Mouse (Mus musculus): Measurements from ENCODE around the gene Adamts9. TPM values are rescaled to one million over a fixed set of nuclear protein-coding genes. Genes with fewer than 3 reads are reported as not detected.

The Adamts9 gene
- polyA plus RNA-seq, 1 experiment from 2014 or later: 11.2 TPM

DNA sequence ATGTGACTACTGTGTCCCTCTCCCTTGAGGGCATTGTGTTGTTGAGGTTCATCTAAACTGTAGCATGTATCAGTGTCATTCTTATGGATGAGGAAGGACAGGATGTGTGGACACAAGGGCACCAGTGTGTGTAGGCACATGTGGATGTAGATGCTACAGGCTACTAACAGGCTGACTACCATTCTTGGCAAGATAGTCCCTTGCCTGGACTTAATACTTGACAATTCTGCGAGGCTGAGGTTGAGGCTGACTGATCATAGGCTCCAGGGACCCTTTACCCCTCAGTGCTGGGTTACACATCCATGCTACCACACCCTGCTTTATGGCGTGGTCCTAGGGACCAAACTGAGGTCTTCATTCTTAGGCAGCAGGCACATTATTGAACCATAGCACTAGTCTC, 16.1 kb upstream of the Adamts9 start:
- Histone ChIP-seq H3K4me1 (no peaks in the 10 kb centered on the region), H3K27ac (no peak overlapping the region), H3K9ac (no peak overlapping the region), H3K36me3 (no peaks in the 10 kb centered on the region), H3K27me3 (no peaks in the 10 kb centered on the region), H3K4me2 (no peak overlapping the region), H3K4me3 (no peak overlapping the region), H3K9me3 (no peaks in the 10 kb centered on the region)
- WGBS: 76% methylated on average over 2 of the region's 2 CpGs
- ATAC-seq (ENCODE audit: borderline replicate concordance, extremely low read depth, low FRiP score, low TSS enrichment): no peak

DNA sequence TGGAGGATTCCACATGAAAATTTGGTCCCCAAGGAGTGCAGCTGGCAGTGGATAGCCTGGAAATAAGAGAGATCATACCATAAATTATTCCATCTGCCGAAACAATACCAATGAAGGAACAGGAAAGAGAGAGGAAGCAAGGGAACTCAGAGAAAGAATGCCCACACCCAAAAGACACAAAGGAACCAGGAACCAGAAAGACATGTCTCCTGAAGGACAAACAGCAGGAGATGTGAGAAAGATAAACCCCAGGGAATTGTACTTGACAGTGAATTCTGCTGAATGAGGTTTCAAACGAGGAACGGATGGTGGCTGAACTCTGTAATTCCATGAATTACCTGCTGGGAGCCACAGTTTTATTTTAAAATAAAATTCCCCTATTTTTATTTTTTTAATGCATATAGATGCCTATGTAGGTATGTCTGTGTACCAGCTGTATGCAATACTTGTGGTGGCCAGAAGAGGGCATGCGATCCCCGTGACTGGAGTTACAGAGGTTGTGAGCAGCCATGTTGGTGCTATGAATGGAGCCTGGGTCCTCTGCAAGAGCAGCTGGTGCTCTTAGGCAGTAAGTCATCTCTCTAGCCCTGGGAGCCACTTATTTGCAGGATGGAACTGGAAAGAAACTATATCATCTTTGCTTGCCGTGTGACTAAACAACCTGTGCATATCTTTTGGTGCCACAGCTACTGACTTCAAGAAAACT, 4.2 kb upstream of the Adamts9 start:
- H3K27me3 ChIP-seq: no peaks in the 10 kb centered on the region
- whole genome bisulfite sequencing: 88% methylated on average over 6 of the region's 6 CpGs
- H3K9ac ChIP-seq: no peak overlapping the region
- ATAC-seq (ENCODE audit: borderline replicate concordance, extremely low read depth, low FRiP score, low TSS enrichment): no peak
- no peak overlapping the region for H3K27ac ChIP-seq
- peaks cover 9% of the 10 kb centered on the region for H3K4me1 ChIP-seq
- no peaks in the 10 kb centered on the region for H3K9me3 ChIP-seq
- H3K36me3 ChIP-seq: no peaks in the 10 kb centered on the region
- no peak overlapping the region for H3K4me2 ChIP-seq
- no peak overlapping the region for H3K4me3 ChIP-seq

DNA sequence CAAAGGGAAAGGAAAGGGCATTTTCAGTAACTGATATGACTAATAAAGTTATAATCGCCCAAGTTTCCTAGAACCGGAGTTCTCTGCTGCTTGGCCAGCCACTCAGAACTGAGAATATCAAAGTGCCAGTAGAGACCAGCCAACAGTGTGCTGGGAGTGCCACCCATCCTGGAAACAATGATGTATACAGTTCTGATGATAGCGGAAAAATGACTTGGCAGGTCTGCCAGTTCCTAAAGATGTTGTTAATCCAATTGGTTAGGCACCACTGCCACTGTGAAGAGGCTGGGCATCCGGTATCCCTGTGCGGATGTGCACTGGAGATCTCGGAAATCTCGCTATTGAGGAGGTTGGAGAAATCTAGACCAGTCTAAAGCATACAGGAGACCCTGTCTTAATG, 1.4 kb upstream of the Adamts9 start:
- ATAC-seq (ENCODE audit: borderline replicate concordance, extremely low read depth, low FRiP score, low TSS enrichment): no peak
- Histone ChIP-seq H3K27ac (no peak overlapping the region), H3K4me2 (0 out of 2 replicates have a peak overlapping the region, but pooled peaks have one; percentile 89)

DNA sequence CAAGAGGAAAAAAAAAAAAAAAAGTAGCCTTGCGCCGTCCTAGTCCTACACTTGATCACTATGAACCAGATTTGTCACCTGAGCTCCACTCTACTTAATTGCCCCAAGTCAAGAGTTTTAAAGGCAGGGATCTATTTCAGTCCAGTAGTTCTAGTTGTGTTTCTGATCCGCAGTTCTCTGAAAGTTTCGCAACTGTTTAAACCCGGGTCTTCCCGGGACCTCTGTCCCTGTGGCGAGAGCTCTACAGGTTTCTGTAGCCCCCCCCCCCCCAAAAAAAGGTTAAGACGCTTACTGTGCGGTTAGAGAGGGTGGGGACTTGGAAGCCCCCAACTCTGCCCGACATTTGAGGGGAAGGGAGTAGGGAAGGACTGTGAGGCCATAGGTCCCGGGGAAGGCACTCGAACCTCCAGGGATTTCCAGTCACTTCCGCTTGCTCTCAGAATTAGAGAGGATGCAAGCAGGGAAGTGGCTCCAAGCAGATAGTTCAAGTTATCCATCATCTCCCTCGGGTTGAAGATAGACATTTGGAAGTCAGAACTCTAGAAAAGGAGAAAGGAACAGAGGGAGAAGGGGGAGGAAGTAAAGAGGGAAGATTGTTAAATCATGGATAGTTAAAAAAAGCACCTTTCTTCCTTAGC, 875 bp upstream of the Adamts9 start:
- Histone ChIP-seq H3K4me1 (peaks cover 15% of the 10 kb centered on the region), H3K27ac (peak overlapping the region; percentile 97), H3K36me3 (no peaks in the 10 kb centered on the region), H3K4me2 (peak overlapping the region; percentile 89), H3K9ac (peak overlapping the region; percentile 90), H3K9me3 (no peaks in the 10 kb centered on the region), H3K4me3 (peak overlapping the region; percentile 73), H3K27me3 (no peaks in the 10 kb centered on the region)
- ATAC-seq (ENCODE audit: borderline replicate concordance, extremely low read depth, low FRiP score, low TSS enrichment): no peak
- WGBS: 8% methylated on average over 14 of the region's 14 CpGs

More for the DNA sequence above, 1.4 kb upstream of the Adamts9 start:
- WGBS: 56% methylated on average over 7 of the region's 7 CpGs
- H3K4me1 ChIP-seq: peaks cover 11% of the 10 kb centered on the region
- H3K9me3 ChIP-seq: no peaks in the 10 kb centered on the region
- H3K36me3 ChIP-seq: no peaks in the 10 kb centered on the region
- no peaks in the 10 kb centered on the region for H3K27me3 ChIP-seq
- H3K4me3 ChIP-seq: no peak overlapping the region
- H3K9ac ChIP-seq: no peak overlapping the region

DNA sequence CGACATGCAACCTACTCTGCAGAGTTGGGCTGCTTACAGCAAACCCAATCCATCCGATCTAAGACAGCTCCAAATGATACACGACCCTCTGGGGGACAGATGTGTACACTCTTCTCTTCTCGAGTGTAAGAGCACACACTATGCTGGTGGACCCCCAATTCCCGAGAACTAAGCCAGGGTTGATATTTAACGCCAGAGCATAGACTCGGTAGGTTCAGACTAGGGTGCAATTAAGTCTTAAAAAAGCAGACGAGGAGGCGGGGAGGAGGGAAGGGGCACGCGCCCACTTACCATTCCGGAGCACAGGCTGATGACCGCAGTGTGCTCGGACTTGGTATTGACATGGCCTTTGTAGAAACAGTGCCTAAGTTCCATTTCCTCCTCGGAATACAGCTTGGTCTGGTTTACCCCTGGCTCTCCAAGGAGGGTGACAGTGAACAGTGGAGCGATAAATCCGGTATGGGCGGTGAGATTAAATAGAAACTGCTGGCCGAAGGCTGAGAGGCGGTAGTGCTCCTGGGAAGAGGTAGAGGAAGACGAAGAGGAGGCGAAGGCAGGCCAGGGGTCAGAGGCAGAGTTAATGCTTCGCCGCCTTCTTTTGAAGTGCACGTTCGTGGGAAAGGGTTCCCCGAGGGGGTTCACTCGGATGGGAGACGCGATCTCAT, 1.4 kb downstream of the Adamts9 start:
- peaks cover 22% of the 10 kb centered on the region for H3K4me1 ChIP-seq
- WGBS: under 1% methylated on average over 30 of the region's 30 CpGs
- H3K4me2 ChIP-seq: peak overlapping the region; percentile 89
- H3K27ac ChIP-seq: peak overlapping the region; percentile 97
- ATAC-seq (ENCODE audit: borderline replicate concordance, extremely low read depth, low FRiP score, low TSS enrichment): no peak
- no peaks in the 10 kb centered on the region for H3K9me3 ChIP-seq
- H3K9ac ChIP-seq: peak overlapping the region; percentile 90
- peak overlapping the region; percentile 73 for H3K4me3 ChIP-seq
- H3K27me3 ChIP-seq: no peaks in the 10 kb centered on the region
- peaks cover 8% of the 10 kb centered on the region for H3K36me3 ChIP-seq

DNA sequence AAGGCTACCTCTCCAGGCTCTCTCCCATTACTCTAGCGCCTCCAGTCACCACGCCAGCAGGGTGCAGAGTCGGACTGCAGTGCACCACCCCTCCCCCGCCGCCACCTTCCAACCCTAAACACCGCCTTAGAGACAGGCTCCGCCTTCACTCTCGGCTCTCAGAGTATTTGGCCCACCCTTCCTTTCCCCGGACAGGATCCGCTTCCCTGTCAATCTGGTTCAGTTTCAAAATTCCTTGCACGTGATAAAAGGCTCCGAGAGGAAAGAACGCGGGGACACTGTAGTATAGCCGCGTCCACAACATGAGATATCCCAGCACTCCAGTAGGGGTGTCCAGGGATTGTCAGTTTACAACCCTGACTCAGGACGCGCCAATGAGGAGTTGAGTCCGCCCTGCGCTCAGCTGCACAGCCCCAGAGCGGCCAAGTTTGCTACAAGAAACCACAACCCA, 2.0 kb downstream of the Adamts9 start:
- WGBS: under 1% methylated on average over 21 of the region's 21 CpGs
- peak; percentile 87 for ATAC-seq (ENCODE audit: borderline replicate concordance, extremely low read depth, low FRiP score, low TSS enrichment)

DNA sequence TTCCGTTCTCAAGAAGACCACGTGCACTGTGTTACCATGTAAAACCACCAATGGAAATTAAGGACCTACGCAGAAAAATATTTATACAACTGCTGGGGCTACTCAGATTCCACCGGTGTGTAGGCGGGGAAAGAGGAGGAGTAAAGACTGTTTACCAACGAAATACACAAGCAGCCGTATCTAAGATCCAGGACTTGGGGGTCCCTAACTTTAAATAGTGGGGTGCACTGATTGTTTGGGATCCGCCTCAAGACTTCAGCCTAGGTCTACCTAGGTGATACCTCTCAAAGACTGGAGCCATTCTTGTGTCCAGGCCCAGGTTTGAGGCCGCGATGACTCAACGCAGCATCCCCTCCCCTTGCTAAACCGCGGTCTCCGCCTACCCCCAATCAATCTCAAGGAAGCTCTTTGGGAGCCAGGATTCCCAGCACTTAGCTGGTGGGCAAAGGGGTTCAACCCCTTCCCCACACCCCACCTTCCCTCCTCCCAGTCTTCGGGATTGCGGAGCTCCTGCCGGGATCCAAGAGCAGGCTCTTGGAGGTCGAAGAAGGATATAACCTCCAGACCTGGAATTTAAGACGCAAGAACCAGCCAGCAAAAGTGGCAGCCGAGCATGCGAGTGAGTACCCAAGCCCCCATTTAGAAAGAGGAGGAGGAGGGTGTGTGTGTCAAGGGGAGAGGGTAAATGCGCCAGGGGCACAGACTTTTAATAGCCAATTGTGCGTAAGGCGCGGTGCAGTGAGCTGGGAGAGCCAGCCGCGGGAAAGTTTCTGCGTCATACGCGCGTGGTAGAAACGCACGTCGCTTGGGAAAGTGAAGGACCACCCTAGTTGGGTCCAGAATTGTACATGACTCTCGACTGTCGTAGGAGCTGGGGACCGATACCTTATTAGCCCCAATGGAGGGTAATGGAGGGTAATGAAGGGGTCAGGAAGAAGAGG, 2.8 kb downstream of the Adamts9 start:
- no peaks in the 10 kb centered on the region for H3K9me3 ChIP-seq
- ATAC-seq (ENCODE audit: borderline replicate concordance, extremely low read depth, low FRiP score, low TSS enrichment): 0 out of 2 replicates have a peak, but pooled peaks have one; percentile 4
- H3K9ac ChIP-seq: peak overlapping the region; percentile 55
- H3K4me1 ChIP-seq: peaks cover 22% of the 10 kb centered on the region
- H3K27me3 ChIP-seq: no peaks in the 10 kb centered on the region
- peaks cover 20% of the 10 kb centered on the region for H3K36me3 ChIP-seq
- peak overlapping the region; percentile 97 for H3K27ac ChIP-seq
- WGBS: 1% methylated on average over 37 of the region's 37 CpGs
- peak overlapping the region; percentile 73 for H3K4me3 ChIP-seq
- peak overlapping the region; percentile 89 for H3K4me2 ChIP-seq

More for the DNA sequence above, 2.0 kb downstream of the Adamts9 start:
- no peaks in the 10 kb centered on the region for H3K27me3 ChIP-seq
- H3K4me1 ChIP-seq: peaks cover 22% of the 10 kb centered on the region
- H3K9me3 ChIP-seq: no peaks in the 10 kb centered on the region
- peak overlapping the region; percentile 73 for H3K4me3 ChIP-seq
- peak overlapping the region; percentile 90 for H3K9ac ChIP-seq
- H3K36me3 ChIP-seq: peaks cover 14% of the 10 kb centered on the region
- peak overlapping the region; percentile 97 for H3K27ac ChIP-seq
- peak overlapping the region; percentile 89 for H3K4me2 ChIP-seq

DNA sequence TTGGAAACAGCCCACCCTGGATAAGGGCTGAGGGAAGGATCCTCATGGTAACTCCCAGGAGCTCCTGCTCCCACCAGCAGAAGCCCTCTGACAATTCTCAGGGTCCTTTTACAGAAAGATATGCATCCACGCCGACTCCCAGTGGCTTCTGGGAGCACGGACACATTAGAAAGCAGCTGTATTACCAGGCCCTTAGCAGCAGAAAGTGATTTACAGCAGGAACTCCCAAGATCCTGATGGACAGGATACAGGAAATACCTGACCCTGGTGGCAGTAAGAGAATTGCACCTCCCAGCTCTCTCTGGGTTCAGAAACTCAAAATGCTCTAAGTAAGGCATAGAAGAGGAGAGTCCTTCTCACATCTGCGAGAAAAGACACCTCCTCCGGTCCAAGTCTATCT, 15.0 kb downstream of the Adamts9 start:
- Histone ChIP-seq H3K9me3 (no peaks in the 10 kb centered on the region), H3K36me3 (peaks cover 40% of the 10 kb centered on the region)
- 82% methylated on average over 5 of the region's 5 CpGs for WGBS

DNA sequence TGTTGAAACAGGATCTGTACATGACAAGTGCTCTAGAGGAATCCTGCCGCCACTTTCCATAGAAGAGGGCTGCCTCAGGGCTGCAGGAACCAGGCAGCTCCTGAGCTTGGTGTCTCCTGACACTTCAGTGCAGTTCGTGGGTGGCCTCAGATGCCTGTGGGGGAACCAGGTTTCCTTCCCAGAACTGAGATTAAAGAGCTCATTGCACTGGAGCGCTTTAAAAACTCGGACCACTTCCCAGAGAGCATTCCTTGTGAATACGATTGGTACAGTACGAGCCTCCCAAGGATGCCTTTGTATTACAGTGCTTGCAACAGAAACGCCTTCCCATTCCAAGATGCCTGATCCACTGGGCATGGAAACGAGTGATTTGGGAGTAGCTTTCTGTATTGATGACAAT, 18.8 kb downstream of the Adamts9 start:
- H3K4me1 ChIP-seq: peaks cover 33% of the 10 kb centered on the region
- no peak overlapping the region for H3K4me2 ChIP-seq
- H3K27ac ChIP-seq: no peak overlapping the region
- peaks cover 10% of the 10 kb centered on the region for H3K36me3 ChIP-seq
- H3K27me3 ChIP-seq: no peaks in the 10 kb centered on the region
- no peaks in the 10 kb centered on the region for H3K9me3 ChIP-seq
- WGBS: 41% methylated on average over 8 of the region's 8 CpGs
- no peak overlapping the region for H3K4me3 ChIP-seq
- ATAC-seq (ENCODE audit: borderline replicate concordance, extremely low read depth, low FRiP score, low TSS enrichment): no peak
- no peak overlapping the region for H3K9ac ChIP-seq

More for the DNA sequence above, 15.0 kb downstream of the Adamts9 start:
- no peak overlapping the region for H3K4me2 ChIP-seq
- H3K9ac ChIP-seq: no peak overlapping the region
- no peak overlapping the region for H3K4me3 ChIP-seq
- H3K27me3 ChIP-seq: no peaks in the 10 kb centered on the region
- H3K4me1 ChIP-seq: peaks cover 13% of the 10 kb centered on the region; the same call in 1 of the 2 replicates
- no peak for ATAC-seq (ENCODE audit: borderline replicate concordance, extremely low read depth, low FRiP score, low TSS enrichment)
- H3K27ac ChIP-seq: no peak overlapping the region

DNA sequence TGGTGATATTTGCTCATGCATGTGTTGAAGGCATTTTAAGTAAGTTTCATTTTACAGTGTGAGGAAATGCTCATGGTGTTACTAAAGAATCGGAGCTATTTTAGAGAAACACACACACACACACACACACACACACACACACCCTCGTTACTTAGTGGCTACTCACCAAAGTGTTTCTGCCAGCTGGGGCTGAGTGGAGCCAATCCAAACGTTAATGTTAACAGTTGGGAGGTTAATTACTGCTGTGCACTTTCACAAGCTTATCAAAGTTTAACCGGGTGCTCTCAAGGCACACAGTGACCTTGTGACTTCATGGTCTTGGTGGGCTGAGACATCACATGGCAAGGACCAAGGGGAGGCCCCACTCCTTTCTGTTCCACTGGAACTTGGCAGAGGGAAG, 21.4 kb downstream of the Adamts9 start:
- Histone ChIP-seq H3K4me3 (no peak overlapping the region), H3K4me1 (peaks cover 37% of the 10 kb centered on the region), H3K27ac (no peak overlapping the region), H3K9me3 (no peaks in the 10 kb centered on the region), H3K27me3 (no peaks in the 10 kb centered on the region), H3K9ac (no peak overlapping the region), H3K36me3 (no peaks in the 10 kb centered on the region; the same call in 1 of the 2 replicates), H3K4me2 (no peak overlapping the region)
- WGBS: 11% methylated on average over 4 of the region's 4 CpGs
- no peak for ATAC-seq (ENCODE audit: borderline replicate concordance, extremely low read depth, low FRiP score, low TSS enrichment)

Data from lung, embryonic 15.5 days (tissue).